Mouse (Mus musculus): ENCODE measurements around the gene Gk5. TPM values are rescaled to one million over a fixed set of nuclear protein-coding genes. Genes with fewer than 3 reads are reported as not detected.
"Not testable (repeated sequence)": the region's sequence is repeated elsewhere in the genome, so short reads cannot be mapped to it uniquely, and the experiment has no call there.

Gene Gk5
- 8.5 and 9.6 TPM in 2 replicates for polyA plus RNA-seq (2015; fragmentation: Nextera tagmentation; extraction: Ambion mirVana)

- ATAC-seq (ENCODE audit: insufficient read depth, low FRiP score, low read depth) = peak; percentile 97
- WGBS = under 1% methylated on average over 76 of the region's 76 CpGs
- Histone ChIP-seq H3K9ac (peak within 1 kb of the TSS; percentile 71), H3K4me3 (replicated peaks) (peak within 1 kb of the TSS; percentile 85), H3K36me3 (no peaks in the 10 kb centered on the region), H3K4me1 (no peaks in the 10 kb centered on the region), H3K27ac (peak within 1 kb of the TSS; percentile 71), H3K9me3 (no peaks in the 10 kb centered on the region), H3K4me2 (peak within 1 kb of the TSS; percentile 85), H3K27me3 (replicated peaks) (no peaks in the 10 kb centered on the region)
Observed at GRCm38 (mm10) chr9:96118861-96119772, at the start of gene Gk5. TSS of gene Gk5 (plus strand) at chr9:96119362.

GRCm38 (mm10) chr9:96078752-96079315 is 40.3 kb upstream of the Gk5 start:
- peak; percentile 60; the same call in 1 of the 2 replicates for ATAC-seq (ENCODE audit: insufficient read depth, low FRiP score, low read depth)
- Histone ChIP-seq H3K36me3 (no peaks in the 10 kb centered on the region), H3K27ac (no peak overlapping the region), H3K4me1 (no peaks in the 10 kb centered on the region), H3K9ac (no peak overlapping the region), H3K4me2 (no peak overlapping the region), H3K27me3 (replicated peaks) (no peaks in the 10 kb centered on the region), H3K4me3 (replicated peaks) (no peak overlapping the region), H3K9me3 (no peaks in the 10 kb centered on the region)
- WGBS = 68% methylated on average over 13 of the region's 13 CpGs

- 64% methylated on average over 6 of the region's 6 CpGs for WGBS
- no peak for ATAC-seq (ENCODE audit: insufficient read depth, low FRiP score, low read depth)
- Histone ChIP-seq H3K4me3 (replicated peaks) (no peak overlapping the region), H3K9ac (no peak overlapping the region), H3K27ac (no peak overlapping the region), H3K9me3 (no peaks in the 10 kb centered on the region), H3K27me3 (replicated peaks) (no peaks in the 10 kb centered on the region), H3K36me3 (no peaks in the 10 kb centered on the region), H3K4me1 (no peaks in the 10 kb centered on the region), H3K4me2 (no peak overlapping the region)
Observed at GRCm38 (mm10) chr9:96085293-96085692, 33.9 kb upstream of the Gk5 start.

GRCm38 (mm10) chr9:96087671-96088070 is 31.5 kb upstream of the Gk5 start:
- Histone ChIP-seq H3K27me3 (replicated peaks) (no peaks in the 10 kb centered on the region), H3K4me1 (no peaks in the 10 kb centered on the region), H3K4me3 (replicated peaks) (no peak overlapping the region), H3K9me3 (no peaks in the 10 kb centered on the region), H3K27ac (no peak overlapping the region), H3K36me3 (no peaks in the 10 kb centered on the region), H3K9ac (no peak overlapping the region), H3K4me2 (no peak overlapping the region)
- WGBS = 68% methylated on average over 2 of the region's 2 CpGs
- ATAC-seq (ENCODE audit: insufficient read depth, low FRiP score, low read depth) = no peak

GRCm38 (mm10) chr9:96088456-96088855 is 30.7 kb upstream of the Gk5 start:
- not testable (repeated sequence) for H3K36me3 ChIP-seq; H3K4me2 ChIP-seq; H3K27ac ChIP-seq; H3K9ac ChIP-seq; H3K9me3 ChIP-seq; H3K4me3 ChIP-seq (replicated peaks); H3K4me1 ChIP-seq; ATAC-seq (ENCODE audit: insufficient read depth, low FRiP score, low read depth); H3K27me3 ChIP-seq (replicated peaks)
- 82% methylated on average over 3 of the region's 3 CpGs for WGBS

GRCm38 (mm10) chr9:96092637-96093036 is 26.5 kb upstream of the Gk5 start:
- not testable (repeated sequence) for H3K4me1 ChIP-seq; H3K4me3 ChIP-seq (replicated peaks); H3K9ac ChIP-seq; H3K27me3 ChIP-seq (replicated peaks); H3K27ac ChIP-seq; H3K9me3 ChIP-seq; H3K36me3 ChIP-seq; ATAC-seq (ENCODE audit: insufficient read depth, low FRiP score, low read depth); H3K4me2 ChIP-seq
- 86% methylated on average over 10 of the region's 10 CpGs for WGBS

- Histone ChIP-seq H3K9me3 (no peaks in the 10 kb centered on the region), H3K9ac (no peak overlapping the region), H3K4me1 (no peaks in the 10 kb centered on the region), H3K27ac (no peak overlapping the region), H3K4me2 (no peak overlapping the region), H3K36me3 (no peaks in the 10 kb centered on the region), H3K27me3 (replicated peaks) (no peaks in the 10 kb centered on the region), H3K4me3 (replicated peaks) (no peak overlapping the region)
- 83% methylated on average over 1 of the region's 1 CpGs for WGBS
- no peak for ATAC-seq (ENCODE audit: insufficient read depth, low FRiP score, low read depth)
Observed at GRCm38 (mm10) chr9:96093221-96093620, 25.9 kb upstream of the Gk5 start.

GRCm38 (mm10) chr9:96094341-96094740 is 24.8 kb upstream of the Gk5 start:
- H3K9me3 ChIP-seq = no peaks in the 10 kb centered on the region
- no peak overlapping the region for H3K4me3 ChIP-seq (replicated peaks)
- no peak overlapping the region for H3K4me2 ChIP-seq
- H3K27ac ChIP-seq = no peak overlapping the region
- no peak overlapping the region for H3K9ac ChIP-seq
- no peaks in the 10 kb centered on the region for H3K36me3 ChIP-seq
- WGBS = 46% methylated on average over 1 of the region's 1 CpGs
- H3K4me1 ChIP-seq = no peaks in the 10 kb centered on the region
- no peaks in the 10 kb centered on the region for H3K27me3 ChIP-seq (replicated peaks)
- ATAC-seq (ENCODE audit: insufficient read depth, low FRiP score, low read depth) = no peak

- ATAC-seq (ENCODE audit: insufficient read depth, low FRiP score, low read depth) = no peak
- H3K4me3 ChIP-seq (replicated peaks) = no peak overlapping the region
- H3K4me2 ChIP-seq = no peak overlapping the region
- H3K9ac ChIP-seq = no peak overlapping the region
- WGBS = 65% methylated on average over 1 of the region's 1 CpGs
- no peaks in the 10 kb centered on the region for H3K9me3 ChIP-seq
- no peaks in the 10 kb centered on the region for H3K36me3 ChIP-seq
- no peaks in the 10 kb centered on the region for H3K27me3 ChIP-seq (replicated peaks)
- H3K4me1 ChIP-seq = no peaks in the 10 kb centered on the region
- no peak overlapping the region for H3K27ac ChIP-seq
Observed at GRCm38 (mm10) chr9:96095192-96095591, 24.0 kb upstream of the Gk5 start.

- Histone ChIP-seq H3K27me3 (replicated peaks) (no peaks in the 10 kb centered on the region), H3K4me3 (replicated peaks) (no peak overlapping the region), H3K9ac (no peak overlapping the region), H3K4me2 (no peak overlapping the region), H3K4me1 (no peaks in the 10 kb centered on the region), H3K9me3 (no peaks in the 10 kb centered on the region), H3K36me3 (no peaks in the 10 kb centered on the region), H3K27ac (no peak overlapping the region)
- 81% methylated on average over 8 of the region's 8 CpGs for WGBS
- no peak for ATAC-seq (ENCODE audit: insufficient read depth, low FRiP score, low read depth)
Observed at GRCm38 (mm10) chr9:96102846-96103245, 16.3 kb upstream of the Gk5 start.

GRCm38 (mm10) chr9:96112879-96113361 is 6.2 kb upstream of the Gk5 start:
- H3K27me3 ChIP-seq (replicated peaks) = no peaks in the 10 kb centered on the region
- H3K4me2 ChIP-seq = no peak overlapping the region
- H3K4me3 ChIP-seq (replicated peaks) = no peak overlapping the region
- H3K4me1 ChIP-seq = no peaks in the 10 kb centered on the region
- no peak for ATAC-seq (ENCODE audit: insufficient read depth, low FRiP score, low read depth)
- H3K9ac ChIP-seq = no peak overlapping the region
- no peak overlapping the region for H3K27ac ChIP-seq
- H3K36me3 ChIP-seq = no peaks in the 10 kb centered on the region
- no peaks in the 10 kb centered on the region for H3K9me3 ChIP-seq
- WGBS = 80% methylated on average over 3 of the region's 3 CpGs

- Histone ChIP-seq H3K9ac (no peak overlapping the region), H3K4me1 (no peaks in the 10 kb centered on the region), H3K9me3 (no peaks in the 10 kb centered on the region), H3K27me3 (replicated peaks) (no peaks in the 10 kb centered on the region), H3K36me3 (no peaks in the 10 kb centered on the region), H3K4me2 (no peak overlapping the region), H3K4me3 (replicated peaks) (no peak overlapping the region), H3K27ac (no peak overlapping the region)
- no peak for ATAC-seq (ENCODE audit: insufficient read depth, low FRiP score, low read depth)
- 90% methylated on average over 6 of the region's 6 CpGs for WGBS
Observed at GRCm38 (mm10) chr9:96116801-96117200, 2.4 kb upstream of the Gk5 start.

Data from stomach, embryonic 15.5 days (tissue).